Mouse (Mus musculus): Measurements from ENCODE around the gene Osbpl5. TPM values are rescaled to one million over a fixed set of nuclear protein-coding genes. Genes with fewer than 3 reads are reported as not detected.

The Osbpl5 gene
- total and polyA plus RNA-seq, 3 experiments = 25.8 to 47.4 (median 28.2) TPM

- DNase-seq = peak; percentile 45
Measured at GRCm38 (mm10) chr7:143755357-143756124, 1.2 kb downstream of the Osbpl5 start.

GRCm38 (mm10) chr7:143753990-143754715, 2.6 kb downstream of the Osbpl5 start:
- peak; percentile 60 for DNase-seq

GRCm38 (mm10) chr7:143752606-143753005, 4.2 kb downstream of the Osbpl5 start:
- DNase-seq = peak; percentile 46

GRCm38 (mm10) chr7:143752056-143752455, 4.7 kb downstream of the Osbpl5 start:
- DNase-seq = peak; percentile 29

GRCm38 (mm10) chr7:143751380-143751779, 5.4 kb downstream of the Osbpl5 start:
- no peak for DNase-seq

GRCm38 (mm10) chr7:143749045-143749444, 7.7 kb downstream of the Osbpl5 start:
- DNase-seq = no peak

- DNase-seq = peak; percentile 88
Measured at GRCm38 (mm10) chr7:143748041-143748868, 8.5 kb downstream of the Osbpl5 start.

- DNase-seq = no peak
Measured at GRCm38 (mm10) chr7:143740653-143741052, 16.1 kb downstream of the Osbpl5 start.

- peak; percentile 92 for DNase-seq
Measured at GRCm38 (mm10) chr7:143739511-143740461, 17.0 kb downstream of the Osbpl5 start.

- no peak for DNase-seq
Measured at GRCm38 (mm10) chr7:143738601-143739006, 18.2 kb downstream of the Osbpl5 start.

GRCm38 (mm10) chr7:143738194-143738593, 18.6 kb downstream of the Osbpl5 start:
- no peak for DNase-seq

GRCm38 (mm10) chr7:143733746-143734145, 23.0 kb downstream of the Osbpl5 start:
- no peak for DNase-seq

- DNase-seq = no peak
Measured at GRCm38 (mm10) chr7:143729886-143730285, 26.9 kb downstream of the Osbpl5 start.

GRCm38 (mm10) chr7:143726396-143726795, 30.4 kb downstream of the Osbpl5 start:
- no peak for DNase-seq

- no peak for DNase-seq
Measured at GRCm38 (mm10) chr7:143723841-143724240, 32.9 kb downstream of the Osbpl5 start.

GRCm38 (mm10) chr7:143722646-143723045, 34.1 kb downstream of the Osbpl5 start:
- DNase-seq = peak; percentile 20

GRCm38 (mm10) chr7:143717811-143718210, 39.0 kb downstream of the Osbpl5 start:
- DNase-seq = no peak

GRCm38 (mm10) chr7:143713421-143713820, 43.4 kb downstream of the Osbpl5 start:
- no peak for DNase-seq

GRCm38 (mm10) chr7:143712771-143713348, 43.9 kb downstream of the Osbpl5 start:
- DNase-seq = no peak

- DNase-seq = peak; percentile 10
Measured at GRCm38 (mm10) chr7:143712023-143712422, 44.8 kb downstream of the Osbpl5 start.

- DNase-seq = no peak
Measured at GRCm38 (mm10) chr7:143711381-143711780, 45.4 kb downstream of the Osbpl5 start.

Measured in adrenal gland, adult 2 months (tissue).